Mouse (Mus musculus) natural killer cell, adult 2 months (primary cell): Measurements from ENCODE around the gene Plpp4.

Experiments used
- DNase-seq, 2 experiments: peaks; one replicate each; pipeline ENCODE4 v3.0.0; 2022; ENCODE audit warnings: low spot score in 2 of 2

Gene Plpp4

DNA sequence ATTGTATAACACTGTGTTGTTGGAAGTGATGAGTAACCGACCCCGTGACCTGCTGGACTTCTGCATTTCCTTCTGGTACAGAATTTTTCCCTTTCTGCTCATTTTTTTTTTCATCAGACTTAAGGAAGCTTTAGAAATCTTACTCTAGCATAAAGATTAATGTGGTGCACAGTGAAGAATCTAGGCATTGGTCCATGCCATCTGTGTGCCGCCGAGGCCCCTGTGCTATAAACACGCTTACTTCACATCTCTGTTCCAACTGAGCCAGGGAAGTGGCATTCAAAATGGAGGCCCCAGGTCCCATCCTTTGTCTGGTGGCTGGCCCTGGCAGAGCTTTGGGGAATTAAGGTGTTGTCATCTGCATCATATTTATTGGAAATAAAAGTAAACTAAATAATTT, 44.8 kb downstream of the Plpp4 start:
- DNase-seq = no peak

DNA sequence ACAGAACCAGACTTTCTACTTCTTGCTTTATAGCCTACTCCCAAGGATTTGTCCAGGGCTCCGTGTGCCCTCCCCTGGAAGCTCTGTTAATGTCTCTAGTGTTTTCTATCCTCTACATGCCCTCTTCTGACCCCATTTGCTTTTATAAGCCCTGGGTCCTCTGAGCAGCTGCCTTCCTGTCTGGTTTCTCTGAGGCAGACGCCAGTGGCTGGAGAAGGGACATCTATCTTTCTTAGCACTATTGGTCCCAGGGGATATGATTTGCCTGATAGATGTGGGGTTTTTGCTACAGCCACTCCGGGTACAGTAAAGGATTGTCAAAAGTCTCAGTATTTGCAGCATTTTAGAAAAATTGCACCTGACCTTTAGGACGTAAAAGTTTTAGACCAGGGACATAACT, 46.5 kb downstream of the Plpp4 start:
- DNase-seq = no peak

DNA sequence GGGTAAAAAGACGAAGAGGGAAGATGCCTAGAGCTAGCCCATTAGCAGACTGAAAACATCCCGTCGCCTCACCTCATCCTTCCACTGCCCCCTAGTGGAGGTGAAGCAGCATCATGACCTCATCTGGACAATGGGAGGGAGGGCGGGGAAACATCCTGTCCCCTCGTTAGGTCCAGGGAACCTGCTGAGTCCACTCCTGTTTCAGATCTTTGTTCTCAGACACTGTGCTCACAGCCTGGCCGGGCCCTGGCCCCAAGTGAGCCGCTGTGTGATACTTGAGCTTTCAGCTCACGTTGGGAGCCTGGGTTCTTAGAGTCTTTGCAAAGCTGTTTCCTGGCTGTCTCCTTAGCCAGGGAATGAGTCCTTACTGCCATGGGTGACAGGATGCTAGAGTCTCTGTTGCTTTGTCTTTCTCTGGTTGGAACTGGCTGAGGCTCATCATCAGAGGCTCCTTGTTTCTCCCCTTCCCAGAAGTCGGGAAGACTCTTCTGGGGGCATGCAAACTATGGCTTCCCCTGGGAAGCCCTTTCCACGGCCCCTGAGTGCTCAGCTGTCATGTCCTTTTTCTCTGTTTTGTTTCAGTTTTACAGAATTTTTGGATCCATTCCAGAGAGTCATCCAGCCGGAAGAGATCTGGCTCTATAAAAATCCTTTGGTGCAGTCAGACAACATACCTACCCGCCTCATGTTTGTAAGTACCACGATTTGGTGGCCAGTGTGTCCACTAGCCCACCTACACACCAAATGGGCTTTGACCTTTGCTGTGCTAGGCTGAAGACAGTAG, 50.4 kb downstream of the Plpp4 start:
- no peak for DNase-seq

DNA sequence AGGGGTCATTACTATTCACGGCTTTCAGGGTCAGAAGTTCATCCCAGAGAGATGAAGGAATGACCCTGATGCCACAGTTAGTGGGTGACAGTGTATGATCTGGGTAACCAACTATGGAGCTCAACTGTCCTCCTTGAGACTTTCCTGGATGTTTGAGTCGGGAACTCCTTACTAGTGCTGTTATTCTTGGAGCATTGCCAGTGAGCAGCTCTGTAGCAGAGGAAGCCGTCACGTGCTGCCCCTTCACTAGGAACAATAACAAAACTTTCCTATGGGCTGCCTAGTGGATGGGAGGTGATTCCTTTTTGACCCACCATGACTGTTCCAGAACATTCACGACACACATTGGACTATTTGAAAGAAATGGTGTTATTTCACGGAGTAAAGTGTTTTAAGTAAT, 51.8 kb downstream of the Plpp4 start:
- no peak for DNase-seq

DNA sequence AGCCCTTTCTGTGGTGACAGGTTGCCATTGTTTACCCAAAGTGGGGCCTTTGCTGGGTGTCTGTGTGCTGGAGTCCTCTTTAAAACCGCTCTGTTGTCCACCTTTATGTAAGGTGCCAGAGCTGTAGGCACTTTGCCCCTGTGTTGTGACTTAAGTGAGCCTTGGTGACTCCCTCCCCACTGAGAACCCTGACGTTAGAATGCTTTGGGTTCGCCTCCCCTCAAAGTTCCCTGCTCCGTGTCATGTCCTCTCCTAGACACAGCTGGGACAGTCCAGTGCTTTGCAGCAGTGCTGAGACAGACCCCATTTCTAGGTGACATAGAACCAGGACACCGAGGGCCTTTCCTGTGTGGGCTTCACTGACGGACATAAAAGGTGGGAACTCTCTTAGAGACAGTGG, 55.7 kb downstream of the Plpp4 start:
- no peak for DNase-seq

DNA sequence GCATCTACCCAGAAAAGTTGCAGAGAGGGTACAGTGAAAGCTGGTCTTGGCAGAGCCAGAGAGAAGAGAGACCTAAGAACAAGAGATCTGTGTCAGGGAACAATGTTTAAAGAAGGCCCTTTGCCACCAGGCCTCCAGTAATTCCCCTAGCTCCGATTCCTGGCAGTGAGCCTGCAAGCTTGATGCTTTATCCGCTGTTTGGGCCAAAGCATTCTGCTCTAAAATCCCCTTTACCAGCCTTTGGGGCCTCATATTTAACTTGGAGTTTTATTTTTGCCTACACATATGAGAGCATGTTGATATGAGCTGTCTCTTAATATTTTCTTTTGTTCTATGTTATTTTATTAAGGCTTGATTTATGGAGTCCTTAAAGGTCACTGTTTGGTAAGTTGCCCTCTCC, 57.1 kb downstream of the Plpp4 start:
- no peak for DNase-seq

DNA sequence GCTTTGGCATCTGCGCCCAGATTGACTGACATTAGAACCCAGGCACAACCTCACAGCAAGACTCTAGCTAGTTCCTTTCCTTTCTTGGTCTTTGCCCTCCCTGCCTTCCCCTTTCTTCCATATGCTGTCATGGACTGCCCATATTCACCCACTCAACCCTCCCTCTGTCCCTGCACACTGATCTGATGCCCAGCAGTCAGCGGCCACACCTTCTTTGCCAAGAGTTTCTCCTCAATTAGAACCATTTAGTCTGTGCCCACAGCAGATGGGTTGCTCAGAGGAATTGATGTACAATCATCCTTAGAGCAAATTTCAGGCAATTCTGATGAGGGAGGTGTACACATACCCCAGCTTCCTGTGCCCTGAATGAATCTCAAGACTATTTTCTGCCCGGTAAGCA, 83.3 kb downstream of the Plpp4 start:
- DNase-seq = no peak

DNA sequence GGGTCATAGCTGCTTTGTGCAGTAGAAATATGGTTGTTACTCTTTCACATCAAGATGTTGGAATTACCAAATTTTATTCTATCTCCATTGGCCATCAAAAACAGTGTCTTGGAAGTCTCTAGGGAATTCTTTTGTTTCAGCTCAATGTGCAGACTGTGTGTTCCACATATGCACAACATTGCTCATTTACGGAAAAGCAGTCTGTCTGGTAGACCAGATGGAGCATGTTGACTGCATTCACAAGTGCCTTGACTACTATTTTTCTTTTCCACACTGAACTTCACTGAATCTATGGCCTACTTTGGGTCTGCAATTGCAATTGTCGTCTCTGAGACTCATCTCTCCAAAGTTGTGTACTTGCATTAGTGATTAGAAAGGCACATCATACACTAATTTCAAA, 98.7 kb downstream of the Plpp4 start:
- no peak for DNase-seq

DNA sequence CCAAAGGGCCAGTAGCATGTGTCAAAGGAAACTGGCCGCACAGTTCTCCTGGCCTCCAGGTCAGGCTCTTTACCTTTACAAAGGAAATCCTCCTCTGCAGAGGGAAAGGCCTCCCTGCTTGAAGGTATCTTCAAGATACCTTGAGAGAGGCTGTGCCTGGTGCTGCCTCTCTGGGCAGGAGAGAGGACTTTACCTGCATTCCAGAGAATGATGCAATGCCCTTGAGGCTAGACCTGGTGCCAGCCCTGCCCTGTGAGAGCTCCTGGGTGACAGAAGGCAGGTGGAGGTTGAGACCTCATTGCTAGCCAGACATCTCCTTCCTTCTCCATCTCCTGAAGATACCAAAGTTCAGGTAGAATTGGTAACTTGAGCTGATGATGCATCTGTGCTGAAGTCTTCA, 118.5 kb downstream of the Plpp4 start:
- DNase-seq = no peak

DNA sequence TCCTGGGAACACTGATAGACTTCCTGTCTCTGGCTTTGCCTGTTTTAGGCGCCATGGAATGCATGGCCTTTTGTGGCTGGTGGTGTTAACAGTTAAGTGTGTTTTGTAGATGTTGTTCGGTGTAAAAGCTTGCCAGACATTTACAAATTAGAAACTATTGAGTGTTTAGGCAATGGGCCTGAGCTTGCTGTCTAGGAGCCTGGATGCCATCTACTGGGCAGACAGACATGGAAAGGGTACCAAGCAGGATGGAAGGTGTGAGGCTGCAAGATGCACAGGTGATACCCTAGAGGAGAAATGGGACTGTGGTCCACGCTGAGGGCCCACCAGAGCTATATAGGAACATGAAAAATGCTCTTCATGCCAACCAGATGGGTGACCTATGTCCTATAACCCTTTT, 128.3 kb downstream of the Plpp4 start:
- DNase-seq = no peak

DNA sequence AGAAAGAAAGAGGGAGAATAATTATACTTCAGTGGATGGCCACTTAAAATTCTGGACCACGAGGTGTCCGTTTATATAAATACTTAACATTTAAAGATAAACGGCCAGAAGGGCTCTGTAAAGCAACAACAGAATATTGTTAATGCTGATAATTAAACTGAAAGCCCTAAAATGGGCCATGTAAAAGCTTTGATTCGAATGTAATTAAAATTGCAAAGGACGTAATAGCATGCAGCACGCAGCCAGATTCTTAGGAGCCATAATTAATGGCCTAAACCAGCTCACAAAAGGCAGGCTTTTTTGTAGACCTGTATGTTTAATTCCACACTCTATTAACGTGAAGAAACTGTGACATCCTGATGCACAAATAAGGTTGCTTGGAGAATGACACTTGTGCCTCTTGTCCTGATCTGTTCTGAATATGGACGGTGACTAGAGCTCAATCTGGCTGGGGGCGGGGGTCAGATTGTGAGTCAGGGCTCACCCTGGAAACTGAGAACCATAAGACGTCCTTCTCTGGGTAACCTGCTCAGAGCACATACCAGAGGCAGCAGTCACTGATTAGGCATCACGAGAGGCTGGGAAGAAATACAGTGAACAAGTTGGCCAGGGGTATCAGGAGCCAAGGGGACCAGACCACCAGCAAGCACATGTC, 136.1 kb downstream of the Plpp4 start:
- DNase-seq = no peak

DNA sequence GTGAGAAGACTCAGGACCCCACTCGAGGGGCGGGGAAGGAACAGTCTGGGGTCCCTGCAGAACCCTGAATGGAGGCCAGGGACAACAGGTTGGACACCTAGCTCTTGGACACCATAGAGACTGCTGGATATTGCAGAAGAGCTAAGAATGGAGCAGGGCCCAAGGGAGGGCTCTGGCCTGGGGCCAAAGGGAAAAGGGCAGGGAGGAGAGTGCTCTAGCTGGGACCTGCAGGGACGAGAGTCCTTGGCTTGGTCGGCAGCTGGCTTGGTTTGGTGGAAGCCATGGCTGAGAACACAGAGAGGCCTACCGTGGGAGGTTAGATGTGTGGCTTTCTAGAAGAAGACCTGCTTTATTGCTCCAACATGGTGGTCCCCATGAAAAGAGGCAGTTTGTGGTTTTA, 139.7 kb downstream of the Plpp4 start:
- no peak for DNase-seq

DNA sequence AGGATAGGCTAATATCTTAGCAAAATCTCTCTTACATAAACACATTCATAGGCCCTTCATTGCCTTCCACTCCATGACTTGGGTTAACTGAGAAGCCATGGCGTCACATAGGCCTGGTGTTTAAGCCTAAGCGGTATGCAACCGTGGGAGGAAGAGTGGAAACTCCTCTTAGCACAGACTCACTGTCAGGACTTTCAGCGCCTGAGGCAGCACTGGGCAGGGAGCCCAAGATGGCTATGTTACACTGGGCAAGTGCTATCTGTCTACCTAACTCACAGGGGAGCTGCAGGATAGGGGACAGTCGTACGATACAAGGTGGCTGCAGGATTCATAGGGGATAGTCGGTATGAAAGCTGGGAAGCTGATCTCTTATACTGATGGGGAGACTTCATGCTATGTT, 142.2 kb downstream of the Plpp4 start:
- no peak for DNase-seq

DNA sequence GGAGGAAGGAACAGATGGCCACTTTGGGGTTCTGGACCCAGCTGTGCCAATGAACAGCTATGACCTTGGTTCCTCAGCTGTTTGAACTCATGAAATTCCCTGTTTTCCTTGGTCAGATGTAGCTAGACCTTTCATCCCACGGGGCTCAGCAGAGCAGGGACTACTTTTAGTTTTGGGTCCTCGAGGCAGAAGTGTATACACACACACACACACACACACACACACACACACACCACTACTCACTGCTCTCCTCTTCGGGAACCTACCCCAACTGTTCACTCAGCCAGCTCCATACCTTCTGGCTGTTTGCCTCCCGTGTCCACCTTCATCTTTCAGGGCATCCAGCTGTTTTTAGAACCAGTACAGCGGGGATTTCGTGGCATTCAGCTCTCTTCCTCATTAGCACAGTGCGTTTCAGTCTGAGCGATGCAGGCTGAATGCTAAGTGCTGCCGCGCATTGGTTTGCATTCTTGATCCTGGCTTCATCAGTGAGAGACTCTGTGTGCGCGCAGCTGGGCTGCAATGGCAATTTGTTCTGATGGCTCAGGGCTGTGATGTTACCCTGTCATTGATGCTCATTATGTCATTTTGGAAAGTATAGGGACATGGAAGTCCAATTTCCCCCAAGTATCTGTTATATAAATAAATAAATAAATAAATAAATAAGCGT, 146.0 kb downstream of the Plpp4 start:
- DNase-seq = no peak

DNA sequence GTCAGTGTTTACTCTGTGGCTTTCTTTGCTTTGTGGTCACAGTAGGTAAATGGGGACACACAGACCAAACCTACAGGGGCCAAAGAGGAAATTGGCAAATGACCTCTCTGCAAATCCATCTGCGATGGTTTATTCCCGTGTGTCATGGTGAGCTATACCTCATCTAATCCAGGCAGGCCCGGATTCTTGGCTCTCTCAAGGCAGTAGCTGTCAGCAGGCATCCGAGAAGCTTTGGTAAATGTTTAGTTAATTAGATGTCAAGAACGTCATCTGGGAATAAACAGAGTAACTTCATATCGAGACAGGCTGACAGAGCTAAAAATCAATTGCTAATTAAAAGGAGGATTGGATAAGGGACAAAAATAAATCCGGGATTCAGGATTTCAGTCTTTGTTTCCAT, 149.2 kb downstream of the Plpp4 start:
- no peak for DNase-seq

DNA sequence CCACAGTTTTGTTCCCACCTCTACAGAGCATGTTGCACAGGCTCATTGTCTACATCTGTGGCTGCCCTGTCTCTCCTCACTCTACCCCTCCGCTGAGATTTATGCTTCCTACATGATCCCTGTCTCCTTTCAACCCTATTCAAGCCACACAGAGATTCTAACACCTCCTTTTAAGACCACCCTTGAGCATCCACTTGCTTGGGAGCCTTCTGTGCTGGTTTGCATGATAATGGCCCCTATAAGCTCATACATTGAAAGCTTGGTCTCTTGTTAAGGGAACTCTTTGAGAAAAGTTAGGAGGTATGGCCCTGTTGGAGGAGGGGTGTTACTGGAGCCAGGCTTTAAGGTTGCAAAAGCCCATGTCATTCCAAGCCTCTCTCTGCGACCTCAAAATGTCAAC, 155.9 kb downstream of the Plpp4 start:
- DNase-seq = no peak

DNA sequence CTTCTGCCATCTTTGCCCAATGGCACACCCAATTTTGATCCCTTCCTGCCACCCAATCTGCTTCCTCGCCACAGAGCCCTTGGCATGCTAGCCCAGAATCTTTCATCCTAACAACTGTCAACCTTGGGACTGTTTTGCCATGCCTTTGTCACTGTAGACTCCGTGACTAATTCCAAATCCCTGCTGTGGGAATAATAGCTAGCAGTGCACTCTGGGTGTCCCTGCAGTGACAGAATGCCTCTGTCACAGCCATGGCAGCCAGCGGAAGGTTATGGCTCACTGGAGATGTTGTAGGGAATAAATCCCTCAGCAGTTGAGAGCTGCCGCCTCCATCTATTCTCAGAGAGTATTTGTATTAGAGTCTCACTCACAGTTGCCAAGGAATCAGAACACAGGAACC, 158.3 kb downstream of the Plpp4 start:
- DNase-seq = no peak

DNA sequence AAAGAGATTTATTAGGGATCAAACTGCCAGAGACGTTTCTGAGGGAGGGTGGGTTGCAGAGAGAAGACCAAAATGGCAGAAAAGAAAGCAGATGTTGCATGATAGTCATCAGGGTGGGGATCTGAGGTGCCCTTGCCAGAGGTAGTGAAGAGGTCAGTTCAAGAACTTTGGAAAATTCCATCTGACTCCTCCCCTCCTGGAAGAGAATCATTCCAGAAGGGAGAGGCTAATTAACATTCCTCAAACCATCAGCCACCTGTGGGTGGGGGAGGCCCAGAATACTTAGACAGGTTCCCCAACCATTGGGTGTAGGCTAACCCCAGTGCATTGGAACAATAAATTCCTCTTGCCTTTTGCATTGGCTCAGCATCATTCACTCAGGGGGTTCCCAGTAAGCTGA, 164.3 kb downstream of the Plpp4 start:
- DNase-seq = no peak

DNA sequence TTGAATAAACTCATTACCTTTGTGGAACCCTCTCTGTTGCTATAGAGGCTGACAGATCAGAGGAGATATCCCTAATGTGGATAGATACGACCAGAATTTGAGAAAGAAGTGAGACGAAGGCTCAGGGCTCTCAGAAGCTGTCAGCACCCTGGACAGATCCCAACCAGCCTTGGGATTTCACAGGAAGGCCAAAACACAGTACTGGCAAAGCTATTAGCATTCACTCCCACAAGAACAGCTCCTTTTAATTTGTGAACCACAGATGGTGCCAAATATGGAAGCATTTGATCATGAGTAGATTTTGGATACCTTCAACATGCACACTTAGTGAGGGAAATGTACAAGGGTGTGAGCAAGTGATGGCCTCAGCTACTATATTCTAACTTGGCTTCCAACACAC, 168.7 kb downstream of the Plpp4 start:
- no peak for DNase-seq

DNA sequence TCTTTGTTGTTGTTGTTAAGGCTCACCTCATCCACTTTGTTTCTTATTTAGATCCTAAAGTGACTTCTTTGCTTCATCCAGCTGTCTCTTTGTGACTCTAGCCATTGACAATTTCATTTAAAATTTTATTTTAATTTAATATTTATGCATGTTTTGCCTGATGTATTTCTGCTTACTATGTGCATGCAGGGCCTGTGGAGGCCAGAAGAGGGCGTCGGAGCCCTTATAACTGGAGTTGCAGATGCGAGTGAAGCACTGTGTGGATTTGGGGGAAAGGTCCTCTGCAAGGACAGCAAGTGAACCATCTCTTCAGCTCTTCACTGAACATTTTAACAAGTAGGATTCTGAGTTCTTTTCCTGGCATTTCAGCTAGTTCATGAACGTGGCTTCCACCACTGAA, 172.0 kb downstream of the Plpp4 start:
- no peak for DNase-seq

DNA sequence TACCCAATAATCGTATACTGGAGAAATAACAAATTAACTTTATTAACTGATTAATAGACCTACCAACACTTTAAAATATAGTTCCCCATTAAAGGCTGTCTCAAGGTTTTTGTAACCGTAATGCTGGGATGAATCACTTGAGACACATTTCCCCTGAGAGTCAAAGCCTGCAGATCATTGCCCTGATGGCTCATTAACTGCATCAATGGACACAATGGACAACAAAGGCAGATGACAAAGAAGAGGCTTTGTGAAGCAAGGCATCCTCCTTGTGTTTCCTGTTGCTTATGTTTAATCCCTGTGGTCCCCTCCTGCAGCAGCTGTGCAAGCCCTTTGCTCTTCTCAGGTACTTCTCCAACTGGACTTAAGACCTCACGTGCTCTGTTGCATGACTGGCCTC, 173.1 kb downstream of the Plpp4 start:
- no peak for DNase-seq
